Mouse (Mus musculus) olfactory bulb, adult 2 months (tissue): ENCODE results near the gene Hjurp.

Experiments
- CTCF ChIP-seq: fragments of 200-500 bp; IDR thresholded peaks from 2 replicates; pipeline ENCODE4 v1.5.1; 2012; ENCODE audit warnings: low read depth, mild to moderate bottlenecking, low read length, moderate library complexity; ENCODE audit not compliant: insufficient read depth
- POLR2A ChIP-seq: fragments of 200-500 bp; IDR thresholded peaks from 2 replicates; pipeline ENCODE4 v1.6.1; 2012; ENCODE audit warnings: mild to moderate bottlenecking, low read depth, low read length, moderate library complexity; ENCODE audit not compliant: insufficient read depth

GRCm38 (mm10) chr1:88234248-88234610 lies 43.2 kb downstream of the Hjurp start:
- TF ChIP-seq CTCF (no peak), POLR2A (no peak)
